Mouse (Mus musculus) lung, postnatal 0 days (tissue): ENCODE measurements around the gene Rpl22. TPM values are rescaled to one million over a fixed set of nuclear protein-coding genes. Genes with fewer than 3 reads are reported as not detected.
A peak's percentile ranks its signal among the peaks of the same experiment; 100 is the strongest.

Experiments used
- ATAC-seq: fragments of 200-750 bp; cut with Nextera tagmentation; 2 replicates; pipeline ENCODE4 v1.8.0; 2017; ENCODE audit warnings: moderate library complexity
- DNase-seq: peaks from one replicate; pipeline ENCODE4 v3.0.0-alpha.2; 2016; ENCODE audit warnings: low spot score
- H3K27ac ChIP-seq: fragments of 300-500 bp; sonication (generic); 2 replicates; pipeline ENCODE4 v1.5.1; 2014; ENCODE audit warnings: antibody characterized with exemption, mild to moderate bottlenecking, low read length, mixed read lengths
- H3K27me3 ChIP-seq: fragments of 300-500 bp; sonication (generic); replicated peaks from 2 replicates; pipeline ENCODE4 v1.6.1; 2014; ENCODE audit warnings: low read length, mixed read lengths; ENCODE audit not compliant: insufficient read depth
- H3K36me3 ChIP-seq: fragments of 300-500 bp; sonication (generic); 2 replicates; pipeline ENCODE4 v1.6.1; 2014; ENCODE audit warnings: low read length, mixed read lengths; ENCODE audit not compliant: insufficient read depth
- H3K4me1 ChIP-seq: fragments of 300-500 bp; sonication (generic); 2 replicates; pipeline ENCODE4 v1.6.1; 2014; ENCODE audit warnings: antibody characterized with exemption, low read depth, low read length, mixed read lengths; ENCODE audit not compliant: insufficient read depth
- H3K4me2 ChIP-seq: fragments of 300-500 bp; sonication (generic); replicated peaks from 2 replicates; pipeline ENCODE4 v1.6.1; 2014; ENCODE audit warnings: low read depth, mild to moderate bottlenecking, low read length, moderate library complexity, mixed read lengths
- H3K4me3 ChIP-seq: fragments of 300-500 bp; sonication (generic); 2 replicates; pipeline ENCODE4 v1.5.1; 2014; ENCODE audit warnings: low read depth, low read length
- H3K9ac ChIP-seq: fragments of 300-500 bp; sonication (generic); replicated peaks from 2 replicates; pipeline ENCODE4 v1.6.1; 2014; ENCODE audit warnings: low read depth, mild to moderate bottlenecking
- H3K9me3 ChIP-seq: fragments of 300-500 bp; sonication (generic); 2 replicates; pipeline ENCODE4 v1.6.1; 2016; ENCODE audit warnings: low read length, mixed read lengths
- CTCF ChIP-seq: IDR thresholded peaks from 2 replicates; pipeline ENCODE4 v1.5.1; 2016; ENCODE audit warnings: antibody characterized with exemption, mild to moderate bottlenecking
- EP300 ChIP-seq: IDR thresholded peaks from 2 replicates; pipeline ENCODE4 v1.6.1; 2016; ENCODE audit warnings: antibody characterized with exemption, mild to moderate bottlenecking, control low read depth
- WGBS: fragments of 180-500 bp; shearing (Covaris S2); extraction: QIAGEN DNeasy Blood & Tissue Kit; methylation state at CpG from one replicate; pipeline ENCODE4 v1.1.7; 2014; 5-methylcytosine and 5-hydroxymethylcytosine counted together
- polyA plus RNA-seq: library from polyadenylated mRNA; unstranded; fragments of >200 nt; fragmentation: Nextera tagmentation; extraction: Ambion mirVana; gene quantifications from 2 replicates; pipeline ENCODE4 v1.2.1, GENCODE M21; 2015

Rpl22 gene
- polyA plus RNA-seq, 1 experiment from 2014 or later = 265 TPM

DNA sequence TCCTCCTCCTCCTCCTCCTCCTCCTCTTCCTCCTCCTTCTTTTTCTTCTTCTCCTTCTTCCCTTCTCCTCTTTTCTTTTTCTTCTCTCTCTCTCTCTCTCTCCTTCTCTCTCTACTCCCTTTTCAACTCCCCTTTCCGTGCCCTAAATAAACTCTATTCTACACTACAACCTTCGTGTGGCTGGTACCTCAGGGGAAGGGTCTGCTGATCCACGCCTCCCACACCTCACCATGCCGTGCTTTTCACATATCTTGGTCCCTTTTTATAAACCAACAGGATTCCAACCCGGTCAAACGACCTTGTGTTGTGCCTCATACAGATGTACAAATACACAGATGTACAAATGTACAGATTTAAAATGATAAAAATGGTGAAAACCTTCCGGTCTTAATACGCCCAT is 29.2 kb upstream of the Rpl22 start:
- peak overlapping the region; percentile 71 for H3K4me2 ChIP-seq
- DNase-seq = no peak
- WGBS = 5% methylated on average over 8 of the region's 8 CpGs
- H3K9ac ChIP-seq = no peak overlapping the region
- TF ChIP-seq CTCF = no peak
- TF ChIP-seq EP300 = no peak
- H3K9me3 ChIP-seq = no peaks in the 10 kb centered on the region
- H3K4me3 ChIP-seq = peak overlapping the region; percentile 92
- H3K27ac ChIP-seq = 0 out of 2 replicates have a peak overlapping the region, but pooled peaks have one; percentile 59
- H3K36me3 ChIP-seq = no peaks in the 10 kb centered on the region
- H3K27me3 ChIP-seq = peaks cover 22% of the 10 kb centered on the region
- H3K4me1 ChIP-seq = peaks cover 10% of the 10 kb centered on the region; the same call in 1 of the 2 replicates
- no peak for ATAC-seq

DNA sequence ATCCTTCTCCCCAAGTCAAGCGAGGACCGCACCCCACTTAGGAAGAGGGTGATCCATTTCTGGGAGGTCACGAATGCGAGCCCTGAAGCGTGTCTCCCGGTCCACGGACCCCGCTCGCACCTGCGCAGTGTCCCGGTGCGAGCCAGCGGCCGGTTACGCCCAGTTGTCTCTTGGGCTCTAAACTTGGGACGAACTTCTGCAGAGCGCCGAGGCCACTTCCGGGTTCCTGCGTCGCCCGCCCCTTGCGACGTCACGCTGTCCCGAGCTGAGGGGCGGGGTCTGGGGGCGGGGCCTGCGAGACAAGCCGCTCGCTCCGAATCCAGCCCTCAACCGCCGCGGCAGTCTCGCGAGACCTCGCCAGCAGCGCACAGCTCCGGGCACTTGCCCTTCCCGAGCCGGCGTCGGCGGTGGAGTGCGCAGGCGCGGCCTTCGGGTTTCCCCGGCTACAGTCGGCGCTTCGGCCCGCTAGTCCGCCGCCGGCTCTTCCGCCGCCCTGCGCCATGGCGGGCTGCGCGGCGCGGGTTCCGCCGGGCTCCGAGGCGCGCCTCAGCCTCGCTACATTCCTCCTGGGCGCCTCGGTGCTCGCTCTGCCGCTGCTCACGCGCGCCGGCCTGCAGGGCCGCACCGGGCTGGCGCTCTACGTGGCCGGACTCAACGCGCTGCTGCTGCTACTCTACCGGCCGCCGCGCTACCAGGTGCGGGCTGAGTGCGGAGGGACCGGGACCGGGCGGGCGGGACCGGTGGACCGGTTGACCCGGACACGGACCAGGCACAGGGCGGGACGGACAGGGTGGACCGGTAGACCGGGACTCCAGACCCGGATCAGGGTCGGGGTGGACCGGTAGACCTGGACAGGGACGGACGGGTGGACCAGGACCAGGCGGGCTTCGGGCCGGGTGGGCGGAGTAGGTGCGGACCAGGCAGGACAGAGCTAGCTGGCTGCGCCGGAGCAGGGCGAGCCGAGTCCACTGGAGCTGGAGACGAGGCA is 28.4 kb upstream of the Rpl22 start, which contains the start of gene Icmt:
Icmt (plus strand) TSS at position 354 of the 988 bp plus-strand sequence.
- no peak for TF ChIP-seq EP300
- TF ChIP-seq CTCF = no peak
- H3K27me3 ChIP-seq = peaks cover 15% of the 10 kb centered on the region; the same call in 1 of the 2 replicates
- WGBS = under 1% methylated on average over 103 of the region's 119 CpGs

DNA sequence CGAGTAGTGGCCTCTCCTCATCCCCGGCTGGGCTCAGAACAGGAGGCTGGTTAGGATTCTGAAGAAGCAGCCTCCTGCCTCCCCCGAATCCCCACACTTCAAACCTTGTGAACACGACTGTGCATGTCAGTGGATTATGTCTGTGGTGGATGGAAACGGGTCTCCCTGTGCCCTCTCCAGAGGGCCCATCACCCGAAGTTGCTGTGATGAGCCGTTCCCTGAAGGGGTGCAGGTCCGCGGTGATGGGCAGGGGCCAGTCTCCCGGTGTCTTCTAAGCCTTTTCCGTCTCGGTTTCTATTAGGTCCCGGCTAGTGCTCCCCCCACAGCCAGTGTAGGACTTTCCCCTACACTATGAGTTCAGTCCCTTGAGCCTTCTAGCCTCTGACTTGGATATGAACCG is 26.7 kb upstream of the Rpl22 start:
- 83% methylated on average over 14 of the region's 14 CpGs for WGBS
- DNase-seq (no peak), ATAC-seq (no peak)
- H3K9me3 ChIP-seq = no peaks in the 10 kb centered on the region
- H3K4me1 ChIP-seq = peaks cover 10% of the 10 kb centered on the region; the same call in 1 of the 2 replicates
- TF ChIP-seq EP300 (no peak), CTCF (no peak)
- no peak overlapping the region for H3K27ac ChIP-seq
- H3K36me3 ChIP-seq = no peaks in the 10 kb centered on the region
- H3K27me3 ChIP-seq = 0 out of 2 replicates have a peak, but pooled peaks cover 2% of the 10 kb centered on the region
- no peak overlapping the region for H3K4me3 ChIP-seq
- no peak overlapping the region for H3K9ac ChIP-seq
- H3K4me2 ChIP-seq = no peak overlapping the region

More for the DNA sequence above, 28.4 kb upstream of the Rpl22 start, which contains the start of gene Icmt:
- peak within 1 kb of the TSS; percentile 92 for H3K4me3 ChIP-seq
- no peaks in the 10 kb centered on the region for H3K36me3 ChIP-seq
- no peaks in the 10 kb centered on the region for H3K9me3 ChIP-seq
- H3K4me2 ChIP-seq = peak within 1 kb of the TSS; percentile 89
- ATAC-seq = peak; percentile 96
- peak within 1 kb of the TSS; percentile 96 for H3K9ac ChIP-seq
- peaks cover 10% of the 10 kb centered on the region; the same call in 1 of the 2 replicates for H3K4me1 ChIP-seq
- DNase-seq = peak; percentile 99
- peak within 1 kb of the TSS; percentile 87 for H3K27ac ChIP-seq

GRCm38 (mm10) chr4:152300375-152300774 is 25.2 kb upstream of the Rpl22 start:
- no peaks in the 10 kb centered on the region for H3K27me3 ChIP-seq

GRCm38 (mm10) chr4:152302012-152302411 is 23.5 kb upstream of the Rpl22 start:
- no peaks in the 10 kb centered on the region for H3K36me3 ChIP-seq

More at GRCm38 (mm10) chr4:152300375-152300774, 25.2 kb upstream of the Rpl22 start:
- H3K4me3 ChIP-seq = no peak overlapping the region
- no peaks in the 10 kb centered on the region for H3K36me3 ChIP-seq
- DNase-seq = no peak
- no peak overlapping the region for H3K9ac ChIP-seq
- H3K9me3 ChIP-seq = no peaks in the 10 kb centered on the region
- no peak overlapping the region for H3K4me2 ChIP-seq
- 92% methylated on average over 8 of the region's 8 CpGs for WGBS
- peaks cover 10% of the 10 kb centered on the region; the same call in 1 of the 2 replicates for H3K4me1 ChIP-seq
- no peak for TF ChIP-seq CTCF
- TF ChIP-seq EP300 = no peak
- no peak overlapping the region for H3K27ac ChIP-seq
- ATAC-seq = no peak

DNA sequence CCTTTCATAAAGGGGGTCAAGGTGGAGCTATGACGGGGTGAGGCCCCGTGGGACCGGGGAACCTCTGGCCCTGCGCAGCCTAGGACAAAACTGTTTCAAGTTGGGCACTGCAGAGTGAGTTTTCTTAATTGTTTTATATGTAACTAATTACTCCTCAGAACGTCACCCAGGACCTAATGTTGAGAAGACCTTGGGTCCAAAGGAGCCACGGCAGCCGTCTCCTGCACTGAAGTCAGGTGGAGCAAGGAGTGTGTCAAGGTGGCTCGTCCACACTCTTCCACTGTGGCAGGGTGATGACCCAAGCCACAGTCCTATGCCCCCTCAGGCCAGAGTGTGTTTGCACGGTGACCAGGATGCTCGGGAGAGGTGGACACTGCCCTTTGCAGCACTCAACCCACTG is 22.4 kb upstream of the Rpl22 start:
- no peaks in the 10 kb centered on the region for H3K36me3 ChIP-seq
- no peak overlapping the region for H3K9ac ChIP-seq
- H3K4me3 ChIP-seq = no peak overlapping the region
- 89% methylated on average over 10 of the region's 10 CpGs for whole genome bisulfite sequencing
- H3K9me3 ChIP-seq = no peaks in the 10 kb centered on the region
- H3K27me3 ChIP-seq = no peaks in the 10 kb centered on the region
- TF ChIP-seq CTCF (no peak), EP300 (no peak)
- no peak overlapping the region for H3K27ac ChIP-seq
- ATAC-seq (no peak), DNase-seq (no peak)
- peaks cover 5% of the 10 kb centered on the region; the same call in 1 of the 2 replicates for H3K4me1 ChIP-seq
- H3K4me2 ChIP-seq = no peak overlapping the region

More at GRCm38 (mm10) chr4:152302012-152302411, 23.5 kb upstream of the Rpl22 start:
- peaks cover 10% of the 10 kb centered on the region; the same call in 1 of the 2 replicates for H3K4me1 ChIP-seq
- H3K27me3 ChIP-seq = no peaks in the 10 kb centered on the region
- H3K9ac ChIP-seq = no peak overlapping the region
- H3K4me2 ChIP-seq = no peak overlapping the region
- H3K4me3 ChIP-seq = no peak overlapping the region
- no peak overlapping the region for H3K27ac ChIP-seq
- H3K9me3 ChIP-seq = no peaks in the 10 kb centered on the region
- TF ChIP-seq CTCF (no peak), EP300 (no peak)
- ATAC-seq = no peak
- WGBS = 73% methylated on average over 11 of the region's 11 CpGs
- no peak for DNase-seq
